Mouse (Mus musculus) MEL (cell line): Measurements from ENCODE around the gene Prox2. TPM values are rescaled to one million over a fixed set of nuclear protein-coding genes. Genes with fewer than 3 reads are reported as not detected.
A peak's percentile ranks its signal among the peaks of the same experiment; 100 is the strongest.

Experiments
- DNase-seq: peaks from one replicate; pipeline ENCODE4 v3.0.0; 2011; ENCODE audit warnings: low read depth, low spot score
- H3K27ac ChIP-seq: 2 replicates; pipeline ENCODE4 v1.5.1; 2012; ENCODE audit warnings: low read depth, mild to moderate bottlenecking, control low read depth, low read length, moderate library complexity; ENCODE audit not compliant: control insufficient read depth
- H3K27me3 ChIP-seq, 2 experiments: fragments of 150-350 bp in 1 of 2; sonication (generic) in 1 of 2; 2 replicates each; pipeline ENCODE4 v1.6.1; 2012; ENCODE audit warnings: low read length in 2 of 2, mild to moderate bottlenecking in 2 of 2, improper control_type of control experiment in 1 of 2, moderate library complexity in 1 of 2; ENCODE audit not compliant: insufficient read depth in 2 of 2, control insufficient read depth in 1 of 2
- H3K36me3 ChIP-seq, 2 experiments: 2 replicates each; pipeline ENCODE4 v1.6.1; 2012 to 2014; ENCODE audit warnings: low read length in 2 of 2, improper control_type of control experiment in 1 of 2, inconsistent platforms in 1 of 2, mild to moderate bottlenecking in 1 of 2; ENCODE audit not compliant: insufficient read depth in 2 of 2, control insufficient read depth in 1 of 2
- H3K4me1 ChIP-seq, 2 experiments: fragments of 150-350 bp in 1 of 2; sonication (generic) in 1 of 2; 2 replicates each; pipeline ENCODE4 v1.6.1; 2012; ENCODE audit warnings: low read length in 2 of 2, improper control_type of control experiment in 1 of 2, mild to moderate bottlenecking in 1 of 2; ENCODE audit not compliant: insufficient read depth in 2 of 2, control insufficient read depth in 1 of 2
- H3K4me3 ChIP-seq, 2 experiments: fragments of 150-350 bp in 1 of 2; sonication (generic) in 1 of 2; 2 replicates each; pipeline ENCODE4 v1.5.1; 2012; ENCODE audit warnings: low read depth in 2 of 2, low read length in 2 of 2, mild to moderate bottlenecking in 2 of 2, moderate library complexity in 2 of 2, control low read depth in 1 of 2, improper control_type of control experiment in 1 of 2; ENCODE audit not compliant: control insufficient read depth in 1 of 2, insufficient read depth in 1 of 2
- H3K79me2 ChIP-seq: 2 replicates; pipeline ENCODE4 v1.6.1; 2012; ENCODE audit warnings: mild to moderate bottlenecking, low read length, moderate library complexity; ENCODE audit not compliant: control insufficient read depth, poor library complexity, insufficient read depth
- H3K9ac ChIP-seq: 2 replicates; pipeline ENCODE4 v1.6.1; 2012; ENCODE audit warnings: low read depth, mild to moderate bottlenecking, control low read depth, low read length, moderate library complexity; ENCODE audit not compliant: control insufficient read depth, poor library complexity, severe bottlenecking
- H3K9me3 ChIP-seq: fragments of 150-350 bp; sonication (generic); replicated peaks from 2 replicates; pipeline ENCODE4 v1.6.1; 2012; ENCODE audit warnings: mild to moderate bottlenecking, low read length, improper control_type of control experiment, moderate library complexity; ENCODE audit not compliant: insufficient read depth
- BHLHE40 ChIP-seq: IDR thresholded peaks from 2 replicates; pipeline ENCODE4 v1.6.1; 2012; ENCODE audit warnings: low read depth, mild to moderate bottlenecking, inconsistent platforms, low read length, improper control_type of control experiment, borderline replicate concordance
- CHD2 ChIP-seq: IDR thresholded peaks from 2 replicates; pipeline ENCODE4 v1.6.1; 2011; ENCODE audit warnings: low read length, improper control_type of control experiment
- ELF1 ChIP-seq: IDR thresholded peaks from 2 replicates; pipeline ENCODE4 v1.6.1; 2014; ENCODE audit warnings: low read depth, mild to moderate bottlenecking, inconsistent platforms, low read length, improper control_type of control experiment, moderate library complexity
- EP300 ChIP-seq, 2 experiments: IDR thresholded peaks; 2 replicates each; pipeline ENCODE4 v1.6.1; 2011; ENCODE audit warnings: improper control_type of control experiment in 2 of 2, low read length in 2 of 2, low read depth in 1 of 2, mild to moderate bottlenecking in 1 of 2
- ETS1 ChIP-seq: IDR thresholded peaks from 2 replicates; pipeline ENCODE4 v1.6.1; 2012; ENCODE audit warnings: low read depth, mild to moderate bottlenecking, inconsistent platforms, low read length, improper control_type of control experiment, moderate library complexity
- GATA1 ChIP-seq: IDR thresholded peaks from 2 replicates; pipeline ENCODE4 v1.6.1; 2011; ENCODE audit warnings: low read depth, low read length, improper control_type of control experiment
- HCFC1 ChIP-seq: IDR thresholded peaks from 2 replicates; pipeline ENCODE4 v1.6.1; 2012; ENCODE audit warnings: low read depth, mild to moderate bottlenecking, inconsistent platforms, low read length, improper control_type of control experiment, moderate library complexity
- KAT2A ChIP-seq: conservative IDR thresholded peaks from 2 replicates; pipeline ENCODE4 v1.6.1; 2012; ENCODE audit warnings: low read depth, low read length, improper control_type of control experiment, inconsistent platforms
- MAX ChIP-seq: IDR thresholded peaks from 2 replicates; pipeline ENCODE4 v1.6.1; 2011; ENCODE audit warnings: low read length, improper control_type of control experiment
- MEF2A ChIP-seq: IDR thresholded peaks from 2 replicates; pipeline ENCODE4 v1.6.1; 2014; ENCODE audit warnings: low read depth, mild to moderate bottlenecking, inconsistent platforms, low read length, improper control_type of control experiment; ENCODE audit not compliant: poor library complexity, insufficient replicate concordance, severe bottlenecking; ENCODE audit errors: extremely low read depth
- MYB ChIP-seq: IDR thresholded peaks from 2 replicates; pipeline ENCODE4 v1.6.1; 2011; ENCODE audit warnings: mild to moderate bottlenecking, low read depth, low read length, improper control_type of control experiment
- RAD21 ChIP-seq: IDR thresholded peaks from 2 replicates; pipeline ENCODE4 v1.6.1; 2011; ENCODE audit warnings: mild to moderate bottlenecking, low read depth, low read length, improper control_type of control experiment
- TBP ChIP-seq: IDR thresholded peaks from 2 replicates; pipeline ENCODE4 v1.8.0; 2011; ENCODE audit warnings: low read depth, low read length, improper control_type of control experiment
- UBTF ChIP-seq: IDR thresholded peaks from 2 replicates; pipeline ENCODE4 v1.6.1; 2012; ENCODE audit warnings: low read depth, mild to moderate bottlenecking, inconsistent platforms, low read length, improper control_type of control experiment, moderate library complexity, borderline replicate concordance; ENCODE audit not compliant: insufficient read depth
- ZC3H11A ChIP-seq: IDR thresholded peaks from 2 replicates; pipeline ENCODE4 v1.6.1; 2012; ENCODE audit warnings: low read depth, mild to moderate bottlenecking, inconsistent platforms, low read length, improper control_type of control experiment
- ZKSCAN1 ChIP-seq: IDR thresholded peaks from 2 replicates; pipeline ENCODE4 v1.6.1; 2012; ENCODE audit warnings: low read depth, mild to moderate bottlenecking, inconsistent platforms, low read length, improper control_type of control experiment, moderate library complexity
- ZMIZ1 ChIP-seq: IDR thresholded peaks from 2 replicates; pipeline ENCODE4 v1.6.1; 2012; ENCODE audit warnings: low read depth, mild to moderate bottlenecking, inconsistent platforms, low read length, improper control_type of control experiment, moderate library complexity
- ZNF384 ChIP-seq: IDR thresholded peaks from 2 replicates; pipeline ENCODE4 v1.6.1; 2012; ENCODE audit warnings: low read depth, mild to moderate bottlenecking, inconsistent platforms, low read length, improper control_type of control experiment
- polyA plus RNA-seq, 2 experiments: library from polyadenylated mRNA; stranded (reverse) in 1 of 2; unstranded in 1 of 2; fragments of >175 nt in 1 of 2; fragments of >200 nt in 1 of 2; gene quantifications; 2 replicates each; pipeline versions ENCODE4 v1.2.1 to v1.2.4; 2012; ENCODE audit warnings: low replicate concordance in 2 of 2, low read depth in 1 of 2; ENCODE audit not compliant: insufficient read length in 2 of 2, insufficient read depth in 1 of 2, missing spikeins in 1 of 2
- total RNA-seq: library from RNA; depleted of rRNA; stranded (reverse); fragments of 300-350 nt; gene quantifications from 2 replicates; pipeline ENCODE4 v1.2.3, GENCODE M21; 2012

The Prox2 gene
- total and polyA plus RNA-seq, 3 experiments, result 3.1 to 3.6 TPM; not detected in 1

GRCm38 (mm10) chr12:85084941-85085340, 25.6 kb downstream of the Prox2 start:
- H3K79me2 ChIP-seq, result no peaks in the 10 kb centered on the region
- no peak for DNase-seq
- H3K27ac ChIP-seq, result no peak overlapping the region
- no peak overlapping the region for H3K9ac ChIP-seq
- no peak overlapping the region for H3K4me3 ChIP-seq
- H3K36me3 ChIP-seq, result peaks cover 0 to 9% of the 10 kb centered on the region in 2 experiments; a peak in 2 of 4 replicates
- TF ChIP-seq ZNF384 (no peak), TBP (no peak), ZC3H11A (no peak), MAX (no peak), HCFC1 (no peak), MEF2A (no peak)
- no peaks in the 10 kb centered on the region for H3K27me3 ChIP-seq
- H3K4me1 ChIP-seq, result peaks cover 0 to 4% of the 10 kb centered on the region in 2 experiments
- H3K9me3 ChIP-seq, result no peaks in the 10 kb centered on the region

GRCm38 (mm10) chr12:85084257-85084656, 26.3 kb downstream of the Prox2 start:
- H3K4me3 ChIP-seq, result no peak overlapping the region
- H3K27ac ChIP-seq, result no peak overlapping the region
- H3K9ac ChIP-seq, result no peak overlapping the region
- H3K36me3 ChIP-seq, result peaks cover 0 to 9% of the 10 kb centered on the region in 2 experiments; a peak in 2 of 4 replicates
- H3K27me3 ChIP-seq, result no peaks in the 10 kb centered on the region
- no peaks in the 10 kb centered on the region for H3K9me3 ChIP-seq
- DNase-seq, result peak; percentile 14
- H3K79me2 ChIP-seq, result no peaks in the 10 kb centered on the region
- no peak for TF ChIP-seq KAT2A
- TF ChIP-seq CHD2, result no peak
- TF ChIP-seq EP300 (IDR thresholded peaks at IDR 0.05; ENCODE audit: low read depth in 1 of 2, low read length in 2 of 2), result 0 out of 4 replicates have a peak, but pooled peaks have one; percentile 7 to 18
- TF ChIP-seq ETS1, result no peak
- TF ChIP-seq MYB, result no peak
- peak; percentile 40; the same call in 1 of the 2 replicates for TF ChIP-seq GATA1
- no peak for TF ChIP-seq RAD21
- TF ChIP-seq ELF1, result no peak
- TF ChIP-seq ZMIZ1, result no peak
- peaks cover 0 to 4% of the 10 kb centered on the region in 2 experiments for H3K4me1 ChIP-seq

- H3K36me3 ChIP-seq, result peaks cover 0 to 3% of the 10 kb centered on the region in 2 experiments; a peak in 1 of 4 replicates
- no peak for TF ChIP-seq ELF1
- no peak for TF ChIP-seq ZNF384
- no peak for TF ChIP-seq UBTF
- no peak for TF ChIP-seq BHLHE40
- TF ChIP-seq ZKSCAN1, result no peak
These were observed 33.5 kb downstream of the Prox2 start for GRCm38 (mm10) chr12:85077100-85077499.

More at GRCm38 (mm10) chr12:85077100-85077499, 33.5 kb downstream of the Prox2 start:
- no peak for DNase-seq
- Histone ChIP-seq H3K4me1 (no peaks in the 10 kb centered on the region), H3K9ac (no peak overlapping the region), H3K4me3 (no peak overlapping the region), H3K27ac (no peak overlapping the region), H3K9me3 (no peaks in the 10 kb centered on the region), H3K27me3 (no peaks in the 10 kb centered on the region), H3K79me2 (no peaks in the 10 kb centered on the region)
